Mouse (Mus musculus) adrenal gland, postnatal 0 days (tissue): ENCODE results near the gene Suox. TPM values are rescaled to one million over a fixed set of nuclear protein-coding genes. Genes with fewer than 3 reads are reported as not detected.

ENCODE experiments used
- polyA plus RNA-seq: library from polyadenylated mRNA; unstranded; fragments of >200 nt; fragmentation: Nextera tagmentation; extraction: Ambion mirVana; gene quantifications from 2 replicates; pipeline ENCODE4 v1.2.1, GENCODE M21; 2015

Suox gene
- 13.4 and 18.0 TPM in 2 replicates for polyA plus RNA-seq

GRCm38 (mm10) chr10:128673763-128674468 is at the start of gene Suox:
TSS of gene Suox (minus strand) at chr10:128674073.

DNA sequence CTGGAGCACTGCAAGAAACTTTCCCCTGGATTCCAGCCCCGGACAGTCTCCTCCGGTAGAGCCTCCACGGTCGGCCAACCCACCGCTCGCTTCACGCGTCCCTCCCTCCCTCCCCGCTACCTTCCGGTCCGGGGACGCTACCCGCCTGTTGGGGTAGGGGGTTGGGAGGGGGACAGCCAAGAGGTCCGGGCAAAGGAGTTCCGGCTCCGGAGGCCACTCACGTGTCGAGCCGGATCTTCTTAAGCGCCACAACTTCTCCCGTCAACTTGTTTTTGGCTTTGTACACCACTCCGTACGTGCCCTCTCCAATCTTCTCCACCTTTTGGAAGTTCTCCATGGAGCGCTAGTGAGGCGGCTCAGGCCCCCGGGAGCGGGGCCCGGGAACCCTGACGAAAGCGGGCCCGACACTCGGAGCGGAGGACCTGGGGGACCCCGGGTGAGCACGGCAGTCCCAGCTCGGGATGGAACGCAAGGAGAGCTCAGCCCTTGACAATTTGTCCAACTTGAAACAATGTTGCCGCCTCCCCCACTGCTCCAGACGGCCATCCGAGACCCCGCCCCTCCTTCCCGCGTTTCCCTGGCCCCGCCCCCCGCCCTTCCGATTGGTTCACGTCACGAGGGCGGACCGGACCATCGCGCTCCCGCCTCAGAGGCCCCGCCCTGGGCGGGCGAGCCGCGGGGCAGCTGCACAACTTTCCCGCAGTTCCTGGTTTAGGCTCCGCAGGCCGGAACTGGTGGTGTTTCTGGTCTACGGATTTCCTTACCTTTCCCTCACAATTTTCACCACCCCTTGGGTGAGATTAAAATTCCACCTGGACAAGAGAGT is 30.8 kb upstream of the Suox start, which contains the start of gene Cdk2:
Gene Cdk2 (minus strand): TSS at position 541 of the 826 bp plus-strand sequence.

GRCm38 (mm10) chr10:128703895-128704294 is 30.0 kb upstream of the Suox start, which contains the start of gene Pmel:
TSS of gene Pmel (plus strand) at chr10:128704195.

GRCm38 (mm10) chr10:128695992-128696807 is 22.3 kb upstream of the Suox start, which contains the start of gene Rab5b:
TSS of gene Rab5b (minus strand) at chr10:128696264.

GRCm38 (mm10) chr10:128645111-128646011 is 28.5 kb downstream of the Suox start, which contains the start of gene Ikzf4:
TSS of gene Ikzf4 (minus strand) at chr10:128645991.

DNA sequence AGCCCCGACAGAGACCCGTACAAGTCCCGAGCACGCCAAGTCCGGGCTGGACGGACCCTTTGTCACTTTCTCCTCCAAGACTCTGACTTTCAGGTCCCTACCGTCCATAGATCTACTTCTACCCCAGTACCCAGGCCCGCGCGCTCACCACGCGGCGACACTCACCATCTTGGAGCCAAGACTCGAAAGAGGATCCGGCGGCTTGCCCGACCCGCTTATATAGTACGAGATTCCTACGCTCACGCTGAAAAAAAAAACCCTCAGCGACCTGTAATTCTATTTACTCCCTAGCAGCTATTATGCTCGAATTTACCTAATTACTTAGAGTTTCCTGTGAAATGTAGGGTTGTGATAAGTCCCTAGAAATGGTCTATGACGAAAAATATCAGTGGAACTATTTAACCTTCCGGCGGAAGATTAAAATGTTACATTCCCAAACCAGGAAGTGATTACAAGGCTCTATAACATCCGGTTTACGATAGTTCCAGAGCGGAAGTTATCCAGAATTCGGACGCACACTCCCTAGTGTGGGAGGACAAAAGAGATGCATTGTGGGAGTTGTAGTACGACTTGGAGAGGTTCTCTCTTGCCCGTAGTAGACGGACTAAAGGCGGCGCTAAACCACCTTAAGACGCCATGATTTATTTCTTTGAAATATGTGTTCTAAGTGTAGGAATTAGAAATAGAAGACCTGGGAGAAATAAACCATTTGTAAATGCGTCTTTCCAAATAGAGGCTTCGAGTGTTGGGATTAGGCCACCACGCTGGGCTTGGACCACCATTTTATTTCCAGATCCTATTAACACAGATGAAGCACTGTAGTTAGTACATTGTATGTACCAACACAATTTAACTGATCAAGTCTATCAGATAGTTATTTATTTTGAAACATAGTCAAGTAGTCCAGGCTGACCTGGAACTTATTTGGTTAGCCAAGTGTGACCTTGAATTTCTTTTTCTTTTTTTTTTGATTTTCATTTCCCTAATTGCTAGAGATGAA is 47.3 kb downstream of the Suox start, which contains the start of gene Rps26:
Gene Rps26 (minus strand): TSS at position 437 of the 1,000 bp plus-strand sequence.

Other genes with a start within 250 kb of the Suox start
- gene Smarcc2, start 214.8 kb downstream of the Suox start, polyA plus RNA-seq = 49.6 and 55.3 TPM in 2 replicates
- 1,391 and 2,048 TPM in 2 replicates for gene Myl6, start 179.9 kb downstream of the Suox start, polyA plus RNA-seq
- gene Myl6b, start 175.4 kb downstream of the Suox start, polyA plus RNA-seq = 1.8 and 4.1 TPM in 2 replicates
- 18.3 and 25.7 TPM in 2 replicates for gene Esyt1, start 148.2 kb downstream of the Suox start, polyA plus RNA-seq
- gene Zc3h10, start 126.3 kb downstream of the Suox start, polyA plus RNA-seq = 10.9 and 12.5 TPM in 2 replicates
- 3,668 and 6,742 TPM in 2 replicates for gene Rpl41, start 124.8 kb downstream of the Suox start, polyA plus RNA-seq
- gene Pa2g4, start 108.1 kb downstream of the Suox start, polyA plus RNA-seq = 61.0 and 89.3 TPM in 2 replicates
- gene Erbb3, start 84.4 kb downstream of the Suox start, polyA plus RNA-seq = 2.7 and 4.1 TPM in 2 replicates
- 691 and 706 TPM in 2 replicates for gene Rps26, start 47.3 kb downstream of the Suox start, polyA plus RNA-seq
- 2.3 and 2.9 TPM in 2 replicates for gene Ikzf4, start 28.1 kb downstream of the Suox start, polyA plus RNA-seq
- 71.5 and 84.4 TPM in 2 replicates for gene Rab5b, start 22.2 kb upstream of the Suox start, polyA plus RNA-seq
- 1.2 and 1.6 TPM in 2 replicates for gene Pmel, start 30.1 kb upstream of the Suox start, polyA plus RNA-seq
- gene Cdk2, start 31.0 kb upstream of the Suox start, polyA plus RNA-seq = 25.1 and 41.0 TPM in 2 replicates
- gene Dgka, start 70.8 kb upstream of the Suox start, polyA plus RNA-seq = 5.6 and 7.5 TPM in 2 replicates
- gene Pym1, start 73.8 kb upstream of the Suox start, polyA plus RNA-seq = 27.0 and 29.1 TPM in 2 replicates
- 3.0 and 8.9 TPM in 2 replicates for gene Mmp19, start 116.8 kb upstream of the Suox start, polyA plus RNA-seq
- gene Dnajc14, start 130.0 kb upstream of the Suox start, polyA plus RNA-seq = 35.4 and 46.5 TPM in 2 replicates
- 16.8 and 17.0 TPM in 2 replicates for gene Tmem198b, start 130.3 kb upstream of the Suox start, polyA plus RNA-seq
- 172 and 217 TPM in 2 replicates for gene Sarnp, start 143.3 kb upstream of the Suox start, polyA plus RNA-seq
- 71.7 and 80.1 TPM in 2 replicates for gene Ormdl2, start 147.6 kb upstream of the Suox start, polyA plus RNA-seq
- 3.1 and 4.0 TPM in 2 replicates for gene Gdf11, start 217.6 kb upstream of the Suox start, polyA plus RNA-seq
- 643 and 761 TPM in 2 replicates for gene Cd63, start 226.9 kb upstream of the Suox start, polyA plus RNA-seq
- 32.2 and 42.0 TPM in 2 replicates for gene Rdh5, start 248.8 kb upstream of the Suox start, polyA plus RNA-seq
- 320 and 467 TPM in 2 replicates for gene Bloc1s1, start 250.0 kb upstream of the Suox start, polyA plus RNA-seq